In genomic region chr6:94075228-94075627, GRCm38 (mm10) we compare ENCODE assay signal across 12 mouse cellular contexts.
DNase-seq lines count a peak whose midpoint lies in the region; ATAC-seq lines count a peak whose summit lies in the region.
"Had no signal": no experiment of that assay in that cellular context is flagged by ENCODE, and none has a peak within 500 bp of the region (broad histone marks: within the 10 kb centered on the region; RNA-seq: fewer than 3 reads in every experiment).

No protein-coding gene starts in this region.

- no peak overlapping the region; the same call in 1 of the 2 replicates for H3K4me2 ChIP-seq in forebrain, embryonic 14.5 days (ENCODE audit: low read length)
- no peak overlapping the region for H3K4me2 ChIP-seq in limb, embryonic 15.5 days

- peak; percentile 54; the same call in 1 of the 2 replicates for ATAC-seq in forebrain, embryonic 14.5 days
- peak; percentile 35; the same call in 1 of the 2 replicates for ATAC-seq in limb, embryonic 15.5 days (ENCODE audit: insufficient number of reproducible peaks, low FRiP score, low TSS enrichment, low read depth)

- intact Hi-C loops in left cerebral cortex, postnatal 36 days (cut with DNase I) = no loop called here

- 0 out of 2 replicates have a peak, but pooled peaks cover 2% of the 10 kb centered on the region for H3K4me1 ChIP-seq in forebrain, embryonic 14.5 days (ENCODE audit: control insufficient read depth, insufficient read depth, low read length)
- peaks cover 24% of the 10 kb centered on the region for H3K4me1 ChIP-seq in limb, embryonic 15.5 days

- H3K27ac ChIP-seq in forebrain, embryonic 14.5 days (ENCODE audit: low read depth, low read length) = no peak overlapping the region
- H3K27ac ChIP-seq in limb, embryonic 15.5 days = peak overlapping the region; percentile 50

- WGBS in forebrain, embryonic 14.5 days = 38% methylated on average over 8 of the region's 8 CpGs
- 30% methylated on average over 8 of the region's 8 CpGs for WGBS in limb, embryonic 15.5 days

- no peaks in the 10 kb centered on the region for H3K9me3 ChIP-seq in forebrain, embryonic 14.5 days (replicated peaks; ENCODE audit: control insufficient read depth, low read length)
- no peaks in the 10 kb centered on the region for H3K9me3 ChIP-seq in limb, embryonic 15.5 days

- no peak overlapping the region for H3K4me3 ChIP-seq in forebrain, embryonic 14.5 days (ENCODE audit: low read depth, low read length)
- no peak overlapping the region for H3K4me3 ChIP-seq in limb, embryonic 15.5 days

- no peaks in the 10 kb centered on the region for H3K36me3 ChIP-seq in forebrain, embryonic 14.5 days (ENCODE audit: control insufficient read depth, insufficient read depth, low read length)
- H3K36me3 ChIP-seq in limb, embryonic 15.5 days = no peaks in the 10 kb centered on the region

- no peak overlapping the region for H3K9ac ChIP-seq in forebrain, embryonic 14.5 days (ENCODE audit: low read length)
- no peak overlapping the region for H3K9ac ChIP-seq in limb, embryonic 15.5 days

- no peaks in the 10 kb centered on the region for H3K27me3 ChIP-seq in forebrain, embryonic 14.5 days (replicated peaks; ENCODE audit: control insufficient read depth, insufficient read depth, low read length)
- no peaks in the 10 kb centered on the region for H3K27me3 ChIP-seq in limb, embryonic 15.5 days

- peak; percentile 21 for DNase-seq in layer of hippocampus, adult 9-11 months
- no peak for DNase-seq in layer of hippocampus, adult 9-10 months (ENCODE audit: low spot score)
- DNase-seq in embryo, embryonic 11 days = peak; percentile 58
- peak; percentile 58 for DNase-seq in forebrain, embryonic 14.5 days (ENCODE audit: low spot score)
- no peak for DNase-seq in c-Kit-positive CD71-positive TER-119-positive erythroid progenitor cells, embryonic 14.5 days (ENCODE audit: low spot score)
- DNase-seq in left cerebral cortex, postnatal 36 days (ENCODE audit: low spot score in 2 of 2) = no peak
- DNase-seq: adrenal gland, adult 2 months; cerebellum, adult 11 months; kidney, adult 11 months; spleen, adult 18-20 months; thymus, adult 2 months had no signal

Comparison
In these comparisons a context has a peak if more than half of its experiments do, and no peak if none do; other contexts are left out.
1. DNase-seq: peak in layer of hippocampus, adult 9-11 months (single experiment), embryo, embryonic 11 days (single experiment) and forebrain, embryonic 14.5 days (single experiment); none in layer of hippocampus, adult 9-10 months (single experiment), c-Kit-positive CD71-positive TER-119-positive erythroid progenitor cells, embryonic 14.5 days (single experiment) and left cerebral cortex, postnatal 36 days (0 of 2).